Mouse (Mus musculus) T-helper 17 cell (primary cell): ENCODE results near the gene Ggt5.

Experiments
- in situ Hi-C, 2 experiments: fragments of 300-600 bp; cut with MboI, MseI; formaldehyde crosslinking; loops; 1 replicate in 1 of 2; 2 replicates in 1 of 2; pipeline ENCODE4 v1.15.1; 2025; ENCODE audit warnings: high pct_unique_total_duplicates in 2 of 2

The Ggt5 gene

DNA sequence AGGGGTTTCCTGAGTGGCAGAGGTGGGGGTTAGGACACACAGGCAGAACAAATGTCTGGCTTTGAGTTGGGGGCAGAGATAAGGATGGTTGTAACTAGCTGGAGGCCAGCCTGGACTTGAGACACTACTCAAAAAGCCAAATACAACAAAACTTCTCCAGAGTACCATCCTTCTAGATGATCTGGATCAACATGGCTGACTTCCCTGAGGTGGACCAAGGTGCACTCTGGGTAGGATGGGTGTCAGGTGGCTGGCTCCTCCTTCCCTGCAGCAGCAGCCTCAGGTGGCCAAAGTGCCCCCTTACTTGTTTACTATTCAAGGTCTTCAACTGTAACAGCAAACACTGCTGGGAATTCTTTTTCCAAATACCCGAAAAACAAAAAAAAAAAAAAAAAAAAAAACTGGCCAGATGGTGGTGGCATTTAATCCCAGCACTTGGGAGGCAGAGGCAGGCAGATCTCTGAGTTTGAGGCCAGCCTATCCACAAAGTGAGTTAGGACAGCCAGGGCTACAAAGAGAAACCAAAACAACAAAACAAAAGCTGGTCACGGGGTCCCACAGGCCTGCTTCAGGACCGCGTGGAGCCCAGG, 60.4 kb downstream of the Ggt5 start:
- in situ Hi-C loops, result no loop called here

DNA sequence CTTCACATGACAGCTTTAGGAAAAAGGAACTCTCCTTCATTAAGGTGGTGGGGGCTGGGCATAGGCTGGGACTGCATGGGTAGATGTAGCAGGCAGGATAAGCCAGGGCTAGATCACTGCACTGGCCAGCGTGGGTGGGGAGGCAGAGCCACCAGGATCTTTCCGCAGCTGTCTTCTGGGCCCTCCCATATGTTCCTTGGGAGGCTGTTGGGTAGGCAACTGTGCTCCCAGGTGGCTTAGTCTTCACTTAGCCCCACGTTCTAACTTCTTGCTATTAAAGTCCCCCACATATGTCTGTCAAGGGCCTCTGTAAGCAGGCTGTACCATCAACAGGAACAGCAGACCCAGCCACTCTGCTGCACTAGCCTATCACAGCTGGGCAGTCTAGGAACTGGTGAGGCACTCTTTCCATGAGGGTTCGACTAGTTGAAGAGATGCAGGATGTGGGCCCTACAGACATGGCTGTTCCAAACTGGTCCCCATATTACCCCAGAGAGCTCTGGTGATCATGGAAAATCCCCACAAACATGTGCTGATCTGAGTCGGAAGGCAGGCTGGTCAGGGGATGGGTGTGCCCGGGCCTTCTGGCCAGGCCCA, 61.3 kb downstream of the Ggt5 start:
- in situ Hi-C loops, result no loop called here

DNA sequence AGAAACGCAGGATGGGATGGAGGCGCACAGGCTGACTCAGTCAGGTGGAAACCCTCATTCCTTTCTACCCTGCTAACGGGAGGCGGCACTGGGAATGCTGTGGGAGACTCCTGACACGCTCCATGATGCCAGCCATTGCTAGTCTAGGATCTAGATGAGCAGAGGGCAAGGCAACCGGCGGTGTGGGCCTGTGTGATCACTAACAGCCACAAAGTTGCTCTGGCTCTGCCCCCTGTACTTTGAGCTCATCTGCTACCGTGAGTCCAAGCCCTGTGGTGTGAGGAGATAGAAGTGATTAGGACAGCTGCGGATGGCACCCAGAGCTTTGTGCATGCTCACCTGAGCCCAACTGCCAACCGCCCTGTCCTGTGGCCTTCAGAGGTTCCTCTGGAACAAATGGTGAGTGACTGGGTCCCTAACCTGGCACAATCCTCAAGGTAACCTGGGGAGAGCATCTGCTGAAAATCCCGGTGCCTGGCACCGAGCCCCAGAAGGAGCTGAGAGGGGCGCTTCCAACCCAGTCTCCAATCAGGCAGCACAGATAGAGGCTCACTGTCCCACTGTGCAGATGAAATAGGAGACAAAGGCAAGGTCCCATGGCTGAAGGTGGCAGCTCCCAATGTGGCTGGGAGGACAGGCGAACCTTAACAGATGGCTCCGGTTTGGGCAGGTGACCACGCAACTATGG, 62.4 kb downstream of the Ggt5 start:
- in situ Hi-C loops, result no loop called here

DNA sequence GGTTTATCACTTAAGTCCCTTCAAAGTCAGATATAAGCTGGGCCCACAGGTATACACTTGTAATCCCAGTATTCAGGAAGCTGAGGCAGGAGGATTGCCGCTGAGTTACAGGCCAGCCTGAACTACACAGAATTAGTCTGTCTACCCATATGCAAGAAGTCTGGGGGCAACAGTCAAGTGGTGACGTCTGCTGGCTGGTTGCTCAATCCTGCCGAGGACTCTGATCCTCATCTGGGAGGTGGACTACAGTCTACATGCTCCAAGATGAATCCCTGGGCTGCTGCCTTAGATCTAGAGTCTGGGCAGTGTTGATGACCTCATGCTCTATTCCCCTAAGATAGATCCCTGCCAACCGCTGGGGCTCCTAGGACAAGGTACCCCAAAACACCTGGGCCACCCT, 64.9 kb downstream of the Ggt5 start:
- in situ Hi-C loops, result no loop called here

DNA sequence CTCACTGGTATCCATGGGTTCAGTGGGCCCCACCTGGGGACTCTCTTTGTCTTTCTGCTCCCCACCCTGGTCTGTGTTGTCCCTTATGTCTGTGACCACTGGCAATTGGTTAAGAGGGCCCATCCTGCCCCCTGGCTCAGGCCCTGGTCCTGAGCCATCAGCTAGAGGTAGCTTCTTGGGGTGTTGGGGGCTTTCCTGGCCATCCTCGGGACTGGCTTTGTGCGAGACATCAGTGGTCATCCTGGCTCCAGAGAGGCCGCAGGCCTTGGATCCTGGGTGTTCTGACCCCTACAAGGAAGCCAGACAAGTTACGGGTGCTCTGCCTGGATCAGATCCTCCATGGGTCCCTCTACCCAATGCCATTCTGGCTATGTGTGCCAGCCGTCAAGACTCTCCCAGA, 68.0 kb downstream of the Ggt5 start:
- in situ Hi-C loops, result no loop called here

DNA sequence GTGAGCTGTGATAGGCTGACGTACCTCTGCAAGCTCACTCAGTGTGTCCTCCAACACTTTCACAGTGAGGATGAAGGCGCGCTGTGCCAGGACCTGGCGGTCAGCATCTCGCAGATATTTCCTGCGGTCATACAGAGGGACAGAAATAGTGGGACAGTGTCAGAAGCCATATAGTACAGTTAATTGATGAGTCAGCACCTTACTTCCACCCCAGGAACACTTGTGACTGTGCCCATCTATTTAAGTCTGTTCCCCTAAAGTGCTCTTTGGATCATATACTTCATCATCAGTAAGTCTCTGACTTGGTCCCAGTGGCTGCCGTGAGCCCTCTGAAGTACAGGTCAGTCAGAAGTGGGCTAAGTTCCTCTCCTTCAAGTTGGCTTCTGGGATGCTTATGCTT, 68.6 kb downstream of the Ggt5 start:
- in situ Hi-C loops, result no loop called here

DNA sequence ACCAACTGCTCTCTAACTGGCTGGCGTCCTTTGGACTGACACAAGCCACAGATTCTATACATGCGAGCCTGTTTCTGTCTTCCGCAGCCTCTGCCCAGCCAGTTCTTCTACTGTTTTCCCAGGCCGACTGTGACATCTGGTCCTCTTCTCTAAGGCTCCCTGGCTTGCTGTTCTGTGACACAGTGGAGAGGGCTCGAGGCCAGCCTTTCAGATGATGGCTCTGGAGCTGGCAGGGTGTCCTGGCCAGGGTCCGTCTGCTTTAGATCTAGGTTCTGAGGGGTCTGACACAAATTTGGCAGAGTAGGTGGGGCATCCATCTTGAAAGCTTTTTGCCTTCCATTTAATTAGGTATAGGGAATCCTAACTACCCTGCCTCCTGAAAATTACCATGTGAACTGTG, 72.2 kb downstream of the Ggt5 start:
- in situ Hi-C loops, result no loop called here

DNA sequence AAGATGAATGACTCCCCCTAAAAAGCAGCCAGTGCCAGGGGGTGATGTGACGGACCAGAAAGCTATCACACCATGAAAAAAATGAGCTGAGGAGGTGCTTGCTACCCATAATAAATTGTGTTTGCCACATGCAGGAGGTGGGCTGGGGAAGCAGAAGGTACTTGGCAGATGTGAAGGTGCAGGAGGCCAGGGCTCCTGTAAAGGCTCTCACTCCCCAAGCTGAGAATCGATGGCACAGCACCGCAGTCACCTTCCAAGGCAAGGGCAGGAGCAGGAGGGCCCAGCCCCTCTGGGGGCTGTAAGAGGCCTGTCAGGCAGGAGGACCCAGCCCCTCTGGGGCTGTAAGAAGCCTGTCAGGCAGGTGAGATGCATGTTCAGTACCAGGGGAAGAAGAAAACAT, 72.7 kb downstream of the Ggt5 start:
- in situ Hi-C loops, result no loop called here

DNA sequence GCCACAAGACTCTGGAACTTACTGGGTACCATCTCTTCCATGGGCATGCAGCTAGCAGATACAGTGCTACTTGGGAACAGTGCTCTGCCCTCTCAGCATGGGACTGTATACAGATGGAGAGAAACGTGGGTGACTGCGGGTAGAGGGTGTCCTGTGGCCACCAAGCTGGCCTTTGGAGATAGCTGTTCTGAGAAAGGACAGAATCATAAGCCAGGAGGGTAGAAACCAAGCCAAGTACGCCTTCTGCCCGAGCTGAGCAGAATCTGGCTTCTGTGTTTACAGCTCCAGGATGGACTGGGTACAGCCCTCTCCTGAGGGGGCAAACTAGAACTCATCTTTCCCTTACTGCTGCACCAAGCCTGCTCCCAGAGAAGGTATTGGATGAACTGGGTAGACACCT, 73.4 kb downstream of the Ggt5 start:
- in situ Hi-C loops, result no loop called here

DNA sequence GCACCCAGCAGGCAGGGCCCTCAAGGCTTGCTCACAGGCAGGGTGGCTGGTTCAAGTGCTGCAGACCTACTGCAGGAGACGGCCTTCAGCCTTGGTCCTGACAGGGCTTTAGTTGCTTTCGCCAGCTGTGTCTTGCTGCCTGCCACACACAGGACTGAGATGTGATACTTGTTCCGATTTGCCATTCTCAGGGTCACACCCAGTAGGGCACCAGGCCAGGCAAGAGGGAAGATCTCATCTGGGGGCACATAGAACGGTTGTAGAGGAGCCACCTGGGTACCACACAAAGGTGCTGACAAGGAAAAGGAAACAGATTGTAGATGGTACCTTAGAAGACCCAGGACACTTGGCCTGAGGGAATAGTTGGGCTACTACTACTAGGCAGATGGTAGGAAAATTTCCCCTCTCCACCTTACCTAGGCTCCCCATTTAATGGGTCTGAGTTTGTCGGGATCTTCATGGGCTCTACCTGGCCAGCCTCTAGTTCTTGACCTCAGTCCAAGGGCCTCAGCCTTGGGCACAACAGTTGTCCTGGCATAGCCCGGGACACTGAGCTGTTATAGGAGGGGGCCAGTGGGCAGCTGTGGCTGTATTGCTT, 75.6 kb downstream of the Ggt5 start:
- in situ Hi-C loops, result no loop called here

DNA sequence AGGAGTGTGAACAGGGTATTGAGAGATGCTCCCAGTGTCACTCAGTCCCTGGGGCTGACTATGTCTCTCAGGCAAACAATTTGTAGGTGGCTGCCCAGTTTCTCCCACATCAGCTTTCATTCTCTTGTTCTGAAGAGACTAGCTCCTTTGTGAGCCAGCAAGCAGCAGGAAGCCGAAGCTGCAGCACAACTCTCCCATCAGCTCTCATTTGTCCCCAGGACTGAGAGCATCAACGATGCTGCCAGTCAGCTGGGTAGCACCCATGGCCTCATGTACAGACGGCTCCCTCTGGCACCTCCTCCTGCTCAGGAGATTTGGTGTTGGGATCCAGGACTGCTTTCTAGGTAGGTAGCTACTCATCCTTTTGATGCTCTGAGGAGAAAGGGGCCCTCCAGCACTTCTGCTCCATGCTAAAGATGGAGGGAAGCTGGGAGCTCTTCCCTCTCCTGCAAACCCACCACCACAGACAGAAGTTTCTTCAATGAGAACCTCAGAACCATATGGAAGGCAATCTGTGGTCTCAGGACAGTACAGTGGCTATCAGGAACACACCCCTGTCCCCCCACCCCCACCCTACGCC, 77.4 kb downstream of the Ggt5 start:
- in situ Hi-C loops, result no loop called here
